Mouse (Mus musculus) left cerebral cortex, postnatal 36 days (tissue): ENCODE measurements around the gene Gm45837. TPM values are rescaled to one million over a fixed set of nuclear protein-coding genes. Genes with fewer than 3 reads are reported as not detected.

ENCODE experiments used
- microRNA-seq: library from miRNA; unstranded; fragments of <30 nt; microRNA quantifications from one replicate; pipeline ENCODE4 v1.2.0, GENCODE M21; 2022
- total RNA-seq, 2 experiments: library from RNA; stranded (reverse); gene quantifications; 2 replicates each; pipeline ENCODE4 v1.2.3; 2021

Gene Gm45837
- total RNA-seq, 2 experiments from 2014 or later = 1.7 TPM; not detected in 1

Small RNA genes lying within 50 kb of the gene (microRNA-seq; reads per million reads assigned to microRNA genes)
- gene Mir139 = 141,082 reads per million, percentile 100 among the genes with 10 or more reads in this experiment

Other genes with a start within 250 kb of the Gm45837 start
- 10 to 100 TPM; 52.7 to 55.5 TPM for gene Atg16l2, start 108.6 kb upstream of the Gm45837 start, total RNA-seq
- gene Stard10, start 93.8 kb upstream of the Gm45837 start, total RNA-seq = 10 to 100 TPM; 75.7 to 85.6 TPM
- 10 to 100 TPM; 16.5 to 17.6 TPM for gene Arap1, start 62.8 kb upstream of the Gm45837 start, total RNA-seq
- gene Pde2a, start 10.8 kb downstream of the Gm45837 start, total RNA-seq = 100 to 1,000 TPM; 349 to 377 TPM
- not detected for gene Art2b, start 174.7 kb downstream of the Gm45837 start, total RNA-seq